Comparison of ENCODE assay signal across 8 mouse cellular contexts in genomic region chr9:22468170-22468898, GRCm38 (mm10). TPM values are rescaled to one million over a fixed set of nuclear protein-coding genes. Genes with fewer than 3 reads are reported as not detected.
DNase-seq lines count a peak whose midpoint lies in the region; ATAC-seq and TF ChIP-seq lines count a peak whose summit lies in the region.

No protein-coding gene starts in this region.

- no peaks in the 10 kb centered on the region for H3K4me1 ChIP-seq in embryonic fibroblast, embryonic 13.5 days (ENCODE audit: control insufficient read depth, insufficient read depth, low read length)

- DNase-seq in frontal cortex, postnatal 36 days (ENCODE audit: low spot score in 2 of 2), result no peak
- peak; percentile 82 for DNase-seq in adrenal gland, postnatal 10 days
- DNase-seq in heart, postnatal 25 days (ENCODE audit: low spot score), result peak; percentile 21
- DNase-seq in large intestine, adult 2 months (ENCODE audit: low read depth, low spot score), result peak; percentile 35
- peak; percentile 55 for DNase-seq in retina, postnatal 7 days (ENCODE audit: low read depth, low spot score)

- no peak overlapping the region for H3K27ac ChIP-seq in embryonic fibroblast, embryonic 13.5 days (ENCODE audit: insufficient read depth, low read length)
- H3K27ac ChIP-seq in macrophage, result 0 out of 2 replicates have a peak overlapping the region, but pooled peaks have one; percentile 27

- peaks cover 40% of the 10 kb centered on the region for H3K79me2 ChIP-seq in macrophage (ENCODE audit: inconsistent target)

- H3K4me3 ChIP-seq in embryonic fibroblast, embryonic 13.5 days (ENCODE audit: insufficient read depth, low read length), result peak overlapping the region; percentile 81
- peak overlapping the region; percentile 27 for H3K4me3 ChIP-seq in macrophage (ENCODE audit: inconsistent target)

- intact Hi-C loops in heart, postnatal 25 days (cut with DNase I), result no loop called here

- peak; percentile 97 for TF ChIP-seq POLR2A in embryonic fibroblast, embryonic 13.5 days (IDR thresholded peaks at IDR 0.05; ENCODE audit: low read depth, low read length)

- TF ChIP-seq CTCF in embryonic fibroblast, embryonic 13.5 days (IDR thresholded peaks at IDR 0.05; ENCODE audit: borderline replicate concordance, insufficient read depth, low read length), result no peak

- peak; percentile 83 for ATAC-seq in frontal cortex, adult (ENCODE audit: low TSS enrichment)

- 3% methylated on average over 43 of the region's 43 CpGs for WGBS in large intestine, adult 2 months
- 3% methylated on average over 39 of the region's 43 CpGs for WGBS in macrophage (ENCODE audit: missing documents)

- no peaks in the 10 kb centered on the region for H3K36me3 ChIP-seq in macrophage (ENCODE audit: inconsistent target)

RNA-seq across cellular contexts. Expression of gene Rp9, which starts 1.2 kb away (rescaled TPM):
- total RNA-seq in adrenal gland, postnatal 10 days (2021), result 10 to 100 TPM; 42.9 to 44.0 TPM
- polyA plus RNA-seq in embryonic fibroblast, embryonic 13.5 days (2011; ENCODE audit: insufficient read length, low read depth, missing spikeins), result 27.8 and 30.8 TPM in 2 replicates
- total RNA-seq in heart, postnatal 25 days (2021), result 10 to 100 TPM; 40.5 to 43.8 TPM
- polyA plus RNA-seq in large intestine, adult 2 months (2012; rRNA removed), result 40.7 and 52.2 TPM in 2 replicates
- total RNA-seq in macrophage (2018; cell fraction: chromatin; rRNA removed), result 10 to 100 TPM in 23 of 26 experiments, 1 to 10 TPM in 3; 7.2 to 44.0 (median 25.8) TPM
- total RNA-seq in macrophage (2018; cell fraction: cytosol; rRNA removed), result 10 to 100 TPM; 24.2 to 53.3 (median 34.2) TPM
- total RNA-seq in macrophage (2018; cell fraction: nucleus; rRNA removed), result 10 to 100 TPM in 25 of 26 experiments, 1 to 10 TPM in 1; 8.0 to 47.5 (median 17.5) TPM
- 42.8 to 49.9 TPM (median 44.0 TPM) in 3 replicates for polyA plus RNA-seq in macrophage (2018)

RNA-seq across cellular contexts. Expression of gene Bbs9, which starts 7.2 kb away (rescaled TPM):
- total RNA-seq in adrenal gland, postnatal 10 days (2021), result 10 to 100 TPM; 12.0 to 16.4 TPM
- polyA plus RNA-seq in embryonic fibroblast, embryonic 13.5 days (2011; ENCODE audit: insufficient read length, low read depth, missing spikeins), result 7.6 and 8.8 TPM in 2 replicates
- total RNA-seq in heart, postnatal 25 days (2021), result 10 to 100 TPM; 10.5 to 14.7 TPM
- 4.2 and 4.8 TPM in 2 replicates for polyA plus RNA-seq in large intestine, adult 2 months (2012; rRNA removed)
- total RNA-seq in macrophage (2018; cell fraction: chromatin; rRNA removed), result 10 to 100 TPM in 25 of 26 experiments, 1 to 10 TPM in 1; 7.7 to 56.0 (median 26.0) TPM
- total RNA-seq in macrophage (2018; cell fraction: cytosol; rRNA removed), result 1 to 10 TPM; 3.5 to 9.5 (median 5.9) TPM
- total RNA-seq in macrophage (2018; cell fraction: nucleus; rRNA removed), result 10 to 100 TPM in 16 of 26 experiments, 1 to 10 TPM in 10; 4.2 to 39.6 (median 12.8) TPM
- polyA plus RNA-seq in macrophage (2018), result 2.5 to 15.5 TPM (median 6.7 TPM) in 3 replicates

RNA-seq across cellular contexts. Expression of gene Gm17545, which starts 14.2 kb away (rescaled TPM):
- not detected for total RNA-seq in adrenal gland, postnatal 10 days (2021)
- not detected in 2 replicates for polyA plus RNA-seq in embryonic fibroblast, embryonic 13.5 days (2011; ENCODE audit: insufficient read length, low read depth, missing spikeins)
- total RNA-seq in heart, postnatal 25 days (2021), result not detected
- not detected in 2 replicates for polyA plus RNA-seq in large intestine, adult 2 months (2012; rRNA removed)
- total RNA-seq in macrophage (2018; cell fraction: chromatin; rRNA removed), result not detected
- total RNA-seq in macrophage (2018; cell fraction: cytosol; rRNA removed), result not detected
- not detected for total RNA-seq in macrophage (2018; cell fraction: nucleus; rRNA removed)
- not detected in 3 replicates for polyA plus RNA-seq in macrophage (2018)

RNA-seq across cellular contexts. Expression of gene 9530077C05Rik, which starts 57.0 kb away (rescaled TPM):
- 1 to 10 TPM; 4.3 to 5.2 TPM for total RNA-seq in adrenal gland, postnatal 10 days (2021)
- 0.84 and 1.1 TPM in 2 replicates for polyA plus RNA-seq in embryonic fibroblast, embryonic 13.5 days (2011; ENCODE audit: insufficient read length, low read depth, missing spikeins)
- under 1 TPM; 0.70 to 0.92 TPM for total RNA-seq in heart, postnatal 25 days (2021)
- 0.26 and 0.66 TPM in 2 replicates for polyA plus RNA-seq in large intestine, adult 2 months (2012; rRNA removed)
- under 1 TPM in 2 of 26 experiments, not detected in 24; 0.16 to 0.45 TPM for total RNA-seq in macrophage (2018; cell fraction: chromatin; rRNA removed)
- total RNA-seq in macrophage (2018; cell fraction: cytosol; rRNA removed), result not detected
- under 1 TPM in 2 of 26 experiments, not detected in 24; 0.20 to 0.30 TPM for total RNA-seq in macrophage (2018; cell fraction: nucleus; rRNA removed)
- 0.04 TPM in 1 of 3 replicates, not detected in the others for polyA plus RNA-seq in macrophage (2018)

Comparison
In these comparisons a context has a peak if more than half of its experiments do, and no peak if none do; other contexts are left out.
1. DNase-seq: peak in adrenal gland, postnatal 10 days (single experiment), heart, postnatal 25 days (single experiment), large intestine, adult 2 months (single experiment) and retina, postnatal 7 days (single experiment); none in frontal cortex, postnatal 36 days (0 of 2).